ENCODE assay signal across 8 mouse cellular contexts in the genomic region with DNA sequence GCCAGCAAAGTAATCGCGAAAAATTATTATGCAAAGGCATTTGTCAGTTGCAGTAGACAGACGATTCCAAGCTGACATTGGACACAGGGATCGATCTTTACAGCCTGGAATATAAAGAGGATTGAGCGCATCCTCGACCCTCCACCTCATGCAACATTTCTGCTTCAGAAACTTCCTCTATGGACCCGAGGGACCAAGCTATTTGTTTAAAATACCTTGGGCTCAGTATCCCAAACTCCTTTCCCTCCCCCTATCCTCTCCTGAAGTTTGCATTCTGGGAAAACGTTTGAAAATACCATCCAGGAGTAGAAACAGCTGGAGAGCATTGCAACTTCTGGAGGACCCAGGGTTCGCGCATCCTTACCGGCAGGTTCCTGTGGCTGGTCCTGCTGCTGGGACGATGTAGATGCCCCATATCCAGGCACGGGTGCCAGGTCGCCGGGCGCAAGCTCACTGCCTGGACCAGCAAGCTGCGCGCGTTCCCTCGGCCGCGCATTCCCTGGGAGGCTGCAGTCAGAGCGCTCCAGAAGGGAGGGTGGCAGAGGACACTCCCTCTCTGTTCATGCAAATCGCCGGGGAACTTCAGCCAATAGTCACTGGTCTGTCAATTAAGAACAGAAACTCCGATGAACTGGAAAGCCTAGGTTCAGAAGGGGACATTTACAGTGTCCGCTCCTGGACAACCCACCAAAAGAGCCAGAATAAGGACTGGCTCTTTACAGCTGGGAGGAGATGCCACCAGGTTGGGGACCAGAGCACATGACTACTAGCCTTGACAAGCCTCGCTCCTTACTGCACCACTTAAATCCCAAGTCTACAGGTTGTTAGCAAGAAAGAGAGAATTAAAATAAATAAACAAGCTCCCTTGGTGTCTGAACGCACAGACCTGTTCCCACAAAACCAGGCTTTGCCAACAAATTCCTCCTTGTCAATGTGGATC. TPM values are rescaled to one million over a fixed set of nuclear protein-coding genes. Genes with fewer than 3 reads are reported as not detected.
DNase-seq lines count a peak whose midpoint lies in the region; ATAC-seq and TF ChIP-seq lines count a peak whose summit lies in the region.

TSS of gene Pcdh20 (minus strand) at position 902 of the 940 bp plus-strand sequence.

- H3K4me1 ChIP-seq in lung, adult 2 months (ENCODE audit: control insufficient read depth, insufficient read depth, low read length), result no peaks in the 10 kb centered on the region
- peaks cover 18% of the 10 kb centered on the region for H3K4me1 ChIP-seq in embryonic facial prominence, embryonic 10.5 days
- H3K4me1 ChIP-seq in heart, embryonic 15.5 days (replicated peaks), result peaks cover 15% of the 10 kb centered on the region
- 0 out of 2 replicates have a peak, but pooled peaks cover 4% of the 10 kb centered on the region for H3K4me1 ChIP-seq in midbrain, embryonic 11.5 days (ENCODE audit: control insufficient read depth, insufficient read depth, low read length)
- H3K4me1 ChIP-seq in stomach, postnatal 0 days (replicated peaks; ENCODE audit: control insufficient read depth, insufficient read depth), result no peaks in the 10 kb centered on the region

- no peak for TF ChIP-seq CTCF in lung, adult 2 months (IDR thresholded peaks at IDR 0.05; ENCODE audit: insufficient read depth, low read length)
- TF ChIP-seq CTCF in stomach, postnatal 0 days (IDR thresholded peaks at IDR 0.05; ENCODE audit: low read depth), result no peak

- peak; percentile 62; the same call in 1 of the 2 replicates for ATAC-seq in heart, embryonic 15.5 days (replicated peaks; ENCODE audit: insufficient number of reproducible peaks, insufficient read depth, low FRiP score, low read depth)
- peak; percentile 86 for ATAC-seq in midbrain, embryonic 11.5 days (ENCODE audit: low FRiP score)
- no peak for ATAC-seq in stomach, postnatal 0 days (ENCODE audit: low FRiP score, low TSS enrichment)

- DNase-seq in lung, adult 2 months, result no peak
- no peak for DNase-seq in lung, postnatal 25 days (ENCODE audit: low spot score)
- DNase-seq in embryonic facial prominence, embryonic 10.5 days (ENCODE audit: low spot score), result peak; percentile 83
- peak in 1 of 2 experiments; percentile 51 for DNase-seq in left cerebral cortex, postnatal 10 days (ENCODE audit: extremely low spot score in 1 of 2, low spot score in 2 of 2)
- peak; percentile 93 for DNase-seq in midbrain, embryonic 11.5 days (ENCODE audit: low spot score, missing footprints)
- DNase-seq in stomach, postnatal 0 days (ENCODE audit: low spot score), result peak; percentile 36
- DNase-seq in kidney, postnatal 25 days, result no peak

- TF ChIP-seq POLR2A in lung, adult 2 months (IDR thresholded peaks at IDR 0.05; ENCODE audit: borderline replicate concordance, extremely low read depth, low read depth, low read length), result no peak

- peaks cover 37% of the 10 kb centered on the region for H3K27me3 ChIP-seq in embryonic facial prominence, embryonic 10.5 days (replicated peaks; ENCODE audit: low read depth, poor library complexity, severe bottlenecking)
- H3K27me3 ChIP-seq in heart, embryonic 15.5 days, result peaks cover 14% of the 10 kb centered on the region
- H3K27me3 ChIP-seq in midbrain, embryonic 11.5 days (ENCODE audit: control insufficient read depth, insufficient read depth, low read length), result no peaks in the 10 kb centered on the region
- no peaks in the 10 kb centered on the region for H3K27me3 ChIP-seq in stomach, postnatal 0 days (ENCODE audit: control insufficient read depth, insufficient read depth, low read length)

- intact Hi-C loops in left cerebral cortex, postnatal 10 days (cut with DNase I), result no loop called here

- peak within 1 kb of the TSS; percentile 0 for H3K4me3 ChIP-seq in lung, adult 2 months (replicated peaks; ENCODE audit: extremely low read depth, low read depth, low read length)
- H3K4me3 ChIP-seq in embryonic facial prominence, embryonic 10.5 days, result peak within 1 kb of the TSS; percentile 64
- H3K4me3 ChIP-seq in heart, embryonic 15.5 days, result peak within 1 kb of the TSS; percentile 53
- H3K4me3 ChIP-seq in midbrain, embryonic 11.5 days (ENCODE audit: low read depth, low read length), result peak within 1 kb of the TSS; percentile 47
- peak within 1 kb of the TSS; percentile 39 for H3K4me3 ChIP-seq in stomach, postnatal 0 days (ENCODE audit: low read depth, low read length)

- no peaks in the 10 kb centered on the region for H3K36me3 ChIP-seq in embryonic facial prominence, embryonic 10.5 days (replicated peaks)
- H3K36me3 ChIP-seq in heart, embryonic 15.5 days, result no peaks in the 10 kb centered on the region
- no peaks in the 10 kb centered on the region for H3K36me3 ChIP-seq in midbrain, embryonic 11.5 days (ENCODE audit: control insufficient read depth, insufficient read depth, low read length)
- H3K36me3 ChIP-seq in stomach, postnatal 0 days (ENCODE audit: control insufficient read depth, insufficient read depth, low read length), result no peaks in the 10 kb centered on the region

- no peak within 1 kb of the TSS for H3K9ac ChIP-seq in heart, embryonic 15.5 days
- H3K9ac ChIP-seq in midbrain, embryonic 11.5 days (ENCODE audit: low read length), result peak within 1 kb of the TSS; percentile 45
- H3K9ac ChIP-seq in stomach, postnatal 0 days (ENCODE audit: low read length), result 0 out of 2 replicates have a peak within 1 kb of the TSS, but pooled peaks have one; percentile 41

- WGBS in lung, adult 2 months, result 3% methylated on average over 29 of the region's 29 CpGs
- WGBS in embryonic facial prominence, embryonic 10.5 days, result 2% methylated on average over 29 of the region's 29 CpGs
- 3% methylated on average over 29 of the region's 29 CpGs for WGBS in heart, embryonic 15.5 days
- 2% methylated on average over 29 of the region's 29 CpGs for WGBS in midbrain, embryonic 11.5 days
- WGBS in stomach, postnatal 0 days, result 3% methylated on average over 28 of the region's 29 CpGs

- peak within 1 kb of the TSS; percentile 93 for H3K4me2 ChIP-seq in heart, embryonic 15.5 days
- H3K4me2 ChIP-seq in midbrain, embryonic 11.5 days, result peak within 1 kb of the TSS; percentile 87
- peak within 1 kb of the TSS; percentile 64 for H3K4me2 ChIP-seq in stomach, postnatal 0 days (replicated peaks; ENCODE audit: low read depth)

- no peak within 1 kb of the TSS for H3K27ac ChIP-seq in embryonic facial prominence, embryonic 10.5 days (replicated peaks)
- no peak within 1 kb of the TSS for H3K27ac ChIP-seq in heart, embryonic 15.5 days
- H3K27ac ChIP-seq in midbrain, embryonic 11.5 days (ENCODE audit: low read depth, low read length), result no peak within 1 kb of the TSS
- H3K27ac ChIP-seq in stomach, postnatal 0 days (replicated peaks), result no peak within 1 kb of the TSS

- TF ChIP-seq EP300 in stomach, postnatal 0 days (optimal IDR thresholded peaks at IDR 0.05), result no peak

- no peaks in the 10 kb centered on the region for H3K9me3 ChIP-seq in embryonic facial prominence, embryonic 10.5 days
- no peaks in the 10 kb centered on the region for H3K9me3 ChIP-seq in heart, embryonic 15.5 days (replicated peaks)
- no peaks in the 10 kb centered on the region for H3K9me3 ChIP-seq in midbrain, embryonic 11.5 days (ENCODE audit: control insufficient read depth, low read length)
- H3K9me3 ChIP-seq in stomach, postnatal 0 days (ENCODE audit: control insufficient read depth, low read length), result no peaks in the 10 kb centered on the region

RNA-seq across cellular contexts. Expression of gene Pcdh20, which starts in this region (rescaled TPM):
- 0.11 and 0.17 TPM in 2 replicates for polyA plus RNA-seq in lung, adult 2 months (2012; rRNA removed)
- 0.97 and 1.7 TPM in 2 replicates for polyA plus RNA-seq in embryonic facial prominence, embryonic 10.5 days (2016; fragmentation: Nextera tagmentation; extraction: Ambion mirVana)
- 1.1 and 1.2 TPM in 2 replicates for polyA plus RNA-seq in heart, embryonic 15.5 days (2015; fragmentation: Nextera tagmentation; extraction: Ambion mirVana)
- total RNA-seq in left cerebral cortex, postnatal 10 days (2021), result 10 to 100 TPM; 15.2 to 15.5 TPM
- 0.97 and 1.4 TPM in 2 replicates for polyA plus RNA-seq in midbrain, embryonic 11.5 days (2014; fragmentation: Nextera tagmentation; extraction: Ambion mirVana)
- polyA plus RNA-seq in stomach, postnatal 0 days (2015; fragmentation: Nextera tagmentation; extraction: Ambion mirVana), result 1.1 and 1.3 TPM in 2 replicates

Comparison
In these comparisons a context has a peak if more than half of its experiments do, and no peak if none do; other contexts are left out.
1. DNase-seq: peak in embryonic facial prominence, embryonic 10.5 days (single experiment), midbrain, embryonic 11.5 days (single experiment) and stomach, postnatal 0 days (single experiment); none in lung, adult 2 months (single experiment), lung, postnatal 25 days (single experiment) and kidney, postnatal 25 days (0 of 2).
2. H3K4me3 ChIP-seq: peak in every context shown above with its lines; median percentile 64 in embryonic facial prominence, embryonic 10.5 days; 53 in heart, embryonic 15.5 days; 47 in midbrain, embryonic 11.5 days; 39 in stomach, postnatal 0 days; 0 in lung, adult 2 months.
3. Peak in every context shown above with its lines, with median percentiles within 50 percentile points of each other: H3K4me2 ChIP-seq.